ENCODE assay signal across 27 mouse cellular contexts in the genomic region with DNA sequence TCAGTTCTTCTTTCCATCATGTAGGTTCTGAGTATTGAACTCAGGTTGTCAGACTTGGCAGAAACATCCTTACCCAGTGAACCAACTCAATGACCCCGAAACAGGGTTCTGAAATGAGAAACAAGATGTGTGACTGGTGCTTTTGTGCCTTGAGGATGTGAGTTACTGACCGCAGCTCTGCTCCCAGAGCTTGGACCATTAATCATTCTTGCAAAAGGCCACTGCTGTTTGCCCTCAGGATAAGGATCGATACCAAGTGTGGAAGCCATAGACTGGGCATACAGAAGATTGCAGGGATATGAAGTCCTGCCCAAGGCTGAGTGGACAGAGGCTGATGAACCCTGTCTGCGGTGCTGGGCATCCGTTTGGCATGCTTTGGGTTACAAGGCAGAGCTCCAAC. TPM values are rescaled to one million over a fixed set of nuclear protein-coding genes. Genes with fewer than 3 reads are reported as not detected.
"Had no signal": no experiment of that assay in that cellular context is flagged by ENCODE, and none has a peak within 500 bp of the region (broad histone marks: within the 10 kb centered on the region; RNA-seq: fewer than 3 reads in every experiment).

No protein-coding gene starts in this region.

- H3K36me3 ChIP-seq: heart, embryonic 13.5 days; heart, embryonic 15.5 days; hindbrain, embryonic 15.5 days; kidney, embryonic 15.5 days; limb, embryonic 13.5 days; limb, embryonic 15.5 days; liver, embryonic 12.5 days had no signal

- H3K4me2 ChIP-seq: heart, embryonic 11.5 days; heart, embryonic 13.5 days; heart, embryonic 15.5 days; hindbrain, embryonic 13.5 days; hindbrain, embryonic 15.5 days; kidney, embryonic 15.5 days; limb, embryonic 13.5 days; limb, embryonic 15.5 days; liver, embryonic 12.5 days had no signal

- H3K27ac ChIP-seq: heart, adult 2 months; heart, embryonic 13.5 days; heart, embryonic 15.5 days; hindbrain, embryonic 13.5 days; hindbrain, embryonic 15.5 days; hindbrain, postnatal 0 days; kidney, embryonic 15.5 days; kidney, postnatal 0 days; limb, embryonic 13.5 days; limb, embryonic 15.5 days; liver, embryonic 12.5 days; liver, embryonic 14.5 days had no signal

- H3K4me3 ChIP-seq: heart, adult 2 months; heart, embryonic 13.5 days; heart, embryonic 15.5 days; hindbrain, embryonic 13.5 days; hindbrain, embryonic 15.5 days; kidney, embryonic 15.5 days; limb, embryonic 13.5 days; limb, embryonic 15.5 days; liver, embryonic 12.5 days had no signal

- DNase-seq: gastrocnemius, postnatal 14 days; gastrocnemius, postnatal 36 days; heart, adult 11 months; heart, adult 2 months; heart, postnatal 14 days; heart, postnatal 36 days; kidney, adult 11 months; kidney, adult 2 months; kidney, adult 9 months; kidney, postnatal 14 days; kidney, postnatal 36 days; layer of hippocampus, postnatal 36 days; left cerebral cortex, postnatal 4 days had no signal

- H3K27me3 ChIP-seq: heart, embryonic 15.5 days; hindbrain, embryonic 15.5 days; kidney, embryonic 15.5 days; limb, embryonic 13.5 days; limb, embryonic 15.5 days had no signal

RNA-seq across cellular contexts. Expression of a gene that starts 23.2 kb away (rescaled TPM):
- total RNA-seq: hematopoietic stem cell, adult 5-6 weeks; liver, adult 2 months had no signal
- polyA plus RNA-seq: liver, adult 2 months had no signal
